8 mouse cellular contexts compared by ENCODE assay signal in the genomic region with DNA sequence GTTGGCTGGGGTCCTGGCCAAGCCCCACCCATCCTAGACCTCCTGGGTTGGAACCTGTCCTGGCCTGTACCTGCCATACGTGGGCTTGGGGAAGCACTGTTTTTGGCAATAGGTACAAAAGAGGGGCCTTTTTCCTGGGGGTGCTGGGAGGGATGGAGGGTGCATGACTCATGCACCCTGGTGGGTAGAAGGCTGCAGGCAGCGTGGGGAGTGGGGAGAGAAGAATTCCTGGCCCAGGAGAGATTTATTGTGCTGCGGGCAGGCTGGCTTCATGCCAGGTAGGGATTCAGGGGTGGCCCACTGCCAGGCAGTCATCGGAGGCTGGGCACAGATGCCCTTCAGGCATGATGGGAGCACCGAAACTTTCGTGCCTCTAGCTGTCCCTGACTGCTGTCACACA. TPM values are rescaled to one million over a fixed set of nuclear protein-coding genes. Genes with fewer than 3 reads are reported as not detected.
A peak's percentile ranks its signal among the peaks of the same experiment; 100 is the strongest.
DNase-seq lines count a peak whose midpoint lies in the region; ATAC-seq and TF ChIP-seq lines count a peak whose summit lies in the region.
"Had no signal": no experiment of that assay in that cellular context is flagged by ENCODE, and none has a peak within 500 bp of the region (broad histone marks: within the 10 kb centered on the region; RNA-seq: fewer than 3 reads in every experiment).

No protein-coding gene starts in this region.

- no peak for TF ChIP-seq POLR2A in ES-Bruce4 (IDR thresholded peaks at IDR 0.05; ENCODE audit: insufficient read depth, low read length)

- no peak for ATAC-seq in frontal cortex, adult (ENCODE audit: low TSS enrichment)

- H3K36me3 ChIP-seq in ES-Bruce4 (ENCODE audit: control insufficient read depth, insufficient read depth, low read length, poor library complexity, severe bottlenecking), result no peaks in the 10 kb centered on the region

- no peak overlapping the region for H3K9ac ChIP-seq in ES-Bruce4 (ENCODE audit: low read depth, poor library complexity, severe bottlenecking)

- TF ChIP-seq CTCF in left cerebral cortex, adult 2 months (IDR thresholded peaks at IDR 0.05), result no peak
- TF ChIP-seq CTCF in ES-Bruce4 (IDR thresholded peaks at IDR 0.05; ENCODE audit: low read depth, low read length), result no peak

- intact Hi-C loops in left cerebral cortex, adult 2 months (cut with DNase I), result no loop called here
- intact Hi-C loops in left cerebral cortex, postnatal 10 days (cut with DNase I), result no loop called here
- intact Hi-C loops in heart, postnatal 36 days (cut with DNase I), result loop anchor here (2.0 to 5.0 kb wide), 2 partner anchors 25 to 54 kb away; no protein-coding TSS in a partner anchor

- no peaks in the 10 kb centered on the region for H3K27me3 ChIP-seq in ES-Bruce4 (ENCODE audit: control insufficient read depth, insufficient read depth, low read length, poor library complexity, severe bottlenecking)

- H3K4me1 ChIP-seq in ES-Bruce4 (ENCODE audit: control insufficient read depth, insufficient read depth, low read length), result peaks cover 11% of the 10 kb centered on the region

- DNase-seq in left cerebral cortex, adult 2 months (ENCODE audit: extremely low spot score in 1 of 2, low spot score in 2 of 2), result peak; percentile 26 to 37
- DNase-seq in left cerebral cortex, postnatal 10 days (ENCODE audit: extremely low spot score in 1 of 2, low spot score in 2 of 2), result no peak
- DNase-seq in adrenal gland, adult 2 months, result peak; percentile 87
- peak; percentile 37 to 38 for DNase-seq in heart, postnatal 36 days
- DNase-seq in embryo, embryonic 10 days (ENCODE audit: low spot score), result no peak

- TF ChIP-seq EP300 in ES-Bruce4 (IDR thresholded peaks at IDR 0.05; ENCODE audit: insufficient read depth, low read depth, low read length), result no peak

- H3K4me3 ChIP-seq in left cerebral cortex, adult 2 months, result no peak overlapping the region
- no peak overlapping the region for H3K4me3 ChIP-seq in ES-Bruce4 (ENCODE audit: low read depth, low read length)

- no peak overlapping the region for H3K27ac ChIP-seq in left cerebral cortex, adult 2 months
- peak overlapping the region; percentile 91 for H3K27ac ChIP-seq in ES-Bruce4 (ENCODE audit: insufficient read depth, low read length)

- no peaks in the 10 kb centered on the region for H3K9me3 ChIP-seq in ES-Bruce4 (replicated peaks; ENCODE audit: control insufficient read depth, insufficient read depth, low read length, poor library complexity, severe bottlenecking)

RNA-seq across cellular contexts. Expression of gene 1700013G24Rik, which starts 4.9 kb away (rescaled TPM):
- total RNA-seq in left cerebral cortex, adult 2 months (2021), result not detected
- not detected for total RNA-seq in left cerebral cortex, postnatal 10 days (2021)
- polyA plus RNA-seq in ES-Bruce4 (2011; ENCODE audit: insufficient read depth, insufficient read length, low read depth, missing spikeins), result not detected in 2 replicates
- total RNA-seq in adrenal gland, adult 2 months (2021), result not detected
- not detected in 2 replicates for polyA plus RNA-seq in adrenal gland, adult 2 months (2012; rRNA removed)
- total RNA-seq in heart, postnatal 36 days (2021), result not detected
- total RNA-seq: layer of hippocampus, postnatal 14 days had no signal

RNA-seq across cellular contexts. Expression of gene Cela3b, which starts 17.9 kb away (rescaled TPM):
- not detected for total RNA-seq in left cerebral cortex, adult 2 months (2021)
- not detected for total RNA-seq in left cerebral cortex, postnatal 10 days (2021)
- not detected in 2 replicates for polyA plus RNA-seq in ES-Bruce4 (2011; ENCODE audit: insufficient read depth, insufficient read length, low read depth, missing spikeins)
- not detected for total RNA-seq in adrenal gland, adult 2 months (2021)
- 0.16 and 0.33 TPM in 2 replicates for polyA plus RNA-seq in adrenal gland, adult 2 months (2012; rRNA removed)
- total RNA-seq in heart, postnatal 36 days (2021), result not detected
- total RNA-seq: layer of hippocampus, postnatal 14 days had no signal

RNA-seq across cellular contexts. Expression of gene Hspg2, which starts 20.4 kb away (rescaled TPM):
- 1 to 10 TPM; 5.5 to 6.5 TPM for total RNA-seq in left cerebral cortex, adult 2 months (2021)
- total RNA-seq in left cerebral cortex, postnatal 10 days (2021), result 10 to 100 TPM; 11.0 to 11.5 TPM
- polyA plus RNA-seq in ES-Bruce4 (2011; ENCODE audit: insufficient read depth, insufficient read length, low read depth, missing spikeins), result 147 and 184 TPM in 2 replicates
- total RNA-seq in adrenal gland, adult 2 months (2021), result 100 to 1,000 TPM in 1 of 2 experiments, 10 to 100 TPM in 1; 87.4 to 150 TPM
- 122 and 125 TPM in 2 replicates for polyA plus RNA-seq in adrenal gland, adult 2 months (2012; rRNA removed)
- 100 to 1,000 TPM; 240 to 255 TPM for total RNA-seq in heart, postnatal 36 days (2021)

RNA-seq across cellular contexts. Expression of gene Cela3a, which starts 38.6 kb away (rescaled TPM):
- not detected for total RNA-seq in left cerebral cortex, adult 2 months (2021)
- not detected for total RNA-seq in left cerebral cortex, postnatal 10 days (2021)
- polyA plus RNA-seq in ES-Bruce4 (2011; ENCODE audit: insufficient read depth, insufficient read length, low read depth, missing spikeins), result not detected in 2 replicates
- total RNA-seq in adrenal gland, adult 2 months (2021), result not detected
- polyA plus RNA-seq in adrenal gland, adult 2 months (2012; rRNA removed), result not detected in 2 replicates
- total RNA-seq in heart, postnatal 36 days (2021), result not detected
- total RNA-seq: layer of hippocampus, postnatal 14 days had no signal

Comparison
In these comparisons a context has a peak if more than half of its experiments do, and no peak if none do; other contexts are left out.
1. DNase-seq: peak in left cerebral cortex, adult 2 months (2 of 2), adrenal gland, adult 2 months (single experiment) and heart, postnatal 36 days (2 of 2); none in left cerebral cortex, postnatal 10 days (0 of 2) and embryo, embryonic 10 days (single experiment).
2. RNA of gene Hspg2, which starts 20.4 kb away (total RNA-seq): 240 to 255 TPM in heart, postnatal 36 days and 87.4 to 150 TPM in adrenal gland, adult 2 months; 11.0 to 11.5 TPM in left cerebral cortex, postnatal 10 days and 5.5 to 6.5 TPM in left cerebral cortex, adult 2 months; every median in the first group is over 4 times any median in the second.